Mouse (Mus musculus) naive thymus-derived CD4-positive, alpha-beta T cell, adult 2 months (primary cell): ENCODE results near the gene Pibf1.

Experiments
- DNase-seq: peaks from one replicate; pipeline ENCODE4 v3.0.0-alpha.2; 2011; ENCODE audit warnings: low read depth

Pibf1 gene

GRCm38 (mm10) chr14:99266749-99267148, 167.5 kb downstream of the Pibf1 start:
- no peak for DNase-seq

- no peak for DNase-seq
Observed at GRCm38 (mm10) chr14:99274056-99274455, 174.8 kb downstream of the Pibf1 start.

GRCm38 (mm10) chr14:99275827-99276226, 176.6 kb downstream of the Pibf1 start:
- DNase-seq, result no peak

- DNase-seq, result no peak
Observed at GRCm38 (mm10) chr14:99278312-99278711, 179.1 kb downstream of the Pibf1 start.

- no peak for DNase-seq
Observed at GRCm38 (mm10) chr14:99278763-99279486, 179.7 kb downstream of the Pibf1 start.

GRCm38 (mm10) chr14:99280399-99280798, 181.2 kb downstream of the Pibf1 start:
- no peak for DNase-seq

GRCm38 (mm10) chr14:99280825-99281433, 181.7 kb downstream of the Pibf1 start:
- no peak for DNase-seq

- no peak for DNase-seq
Observed at GRCm38 (mm10) chr14:99285486-99285885, 186.3 kb downstream of the Pibf1 start.

- no peak for DNase-seq
Observed at GRCm38 (mm10) chr14:99292176-99292575, 193.0 kb downstream of the Pibf1 start.

GRCm38 (mm10) chr14:99294424-99294823, 195.2 kb downstream of the Pibf1 start:
- DNase-seq, result no peak

- no peak for DNase-seq
Observed at GRCm38 (mm10) chr14:99295606-99296341, 196.6 kb downstream of the Pibf1 start.

GRCm38 (mm10) chr14:99298385-99299021, 199.3 kb downstream of the Pibf1 start, which contains the start of gene Klf5:
Gene Klf5, plus strand, starts transcription at chr14:99298691.
- peak; percentile 67 for DNase-seq

GRCm38 (mm10) chr14:99299022-99299481, 199.8 kb downstream of the Pibf1 start:
- DNase-seq, result peak; percentile 12

- no peak for DNase-seq
Observed at GRCm38 (mm10) chr14:99299701-99300191, 200.5 kb downstream of the Pibf1 start.

- DNase-seq, result no peak
Observed at GRCm38 (mm10) chr14:99301472-99301871, 202.2 kb downstream of the Pibf1 start.
